Mouse (Mus musculus) bone marrow, adult 2 months (tissue): ENCODE data around the gene Cdyl.

Source experiments
- CTCF ChIP-seq: fragments of 200-500 bp; IDR thresholded peaks from 2 replicates; pipeline ENCODE4 v1.5.1; 2011; ENCODE audit warnings: low read length, control low read depth; ENCODE audit not compliant: control insufficient read depth, insufficient read depth
- POLR2A ChIP-seq: fragments of 200-500 bp; IDR thresholded peaks from 2 replicates; pipeline ENCODE4 v1.6.1; 2011; ENCODE audit warnings: low read depth, mild to moderate bottlenecking, control low read depth, low read length, borderline replicate concordance; ENCODE audit not compliant: control insufficient read depth

- TF ChIP-seq CTCF (no peak), POLR2A (no peak)
These were observed 43.0 kb upstream of the Cdyl start for GRCm38 (mm10) chr13:35616524-35617099.
